Mouse (Mus musculus) liver, adult 10 weeks (tissue): ENCODE data around the gene Olfr811. TPM values are rescaled to one million over a fixed set of nuclear protein-coding genes. Genes with fewer than 3 reads are reported as not detected.

Experiments
- polyA plus RNA-seq: library from polyadenylated mRNA; stranded (reverse); fragments of 350-450 nt; fragmentation: Illumina TruSeq; extraction: RNeasy Lipid Tissue Mini Kit (QIAGEN cat#74804); gene quantifications from one replicate; pipeline ENCODE4 v1.2.3, GENCODE M21; 2014; ENCODE audit warnings: low read depth, low replicate concordance

Olfr811 gene
- not detected for polyA plus RNA-seq

DNA sequence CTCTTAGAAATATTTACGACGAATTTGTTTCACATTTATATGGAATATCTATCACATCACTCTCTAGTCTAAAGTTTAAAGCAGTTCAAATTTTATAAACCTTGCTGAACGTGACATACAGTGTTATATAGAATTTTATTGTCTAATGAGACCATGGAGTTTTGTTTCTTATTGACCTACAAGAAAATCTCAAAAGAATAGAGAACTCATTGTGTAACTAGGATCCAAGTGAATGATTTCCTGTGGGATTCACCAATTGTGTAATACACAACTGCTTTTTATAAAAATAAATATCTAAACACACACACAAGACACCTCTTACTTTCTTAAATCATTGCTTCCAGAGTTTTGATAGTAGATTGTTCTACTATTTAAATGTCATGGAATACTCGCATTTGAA, at the start of gene Olfr811:
Olfr811 (minus strand) TSS at position 101 of the 400 bp plus-strand sequence.

GRCm38 (mm10) chr10:129845994-129846393, 41.8 kb upstream of the Olfr811 start, which contains the start of gene Olfr812:
TSS of gene Olfr812 (minus strand) at chr10:129846094.

GRCm38 (mm10) chr10:129794817-129795216, 9.4 kb downstream of the Olfr811 start, which contains the start of gene Olfr810:
TSS of gene Olfr810 (minus strand) at chr10:129794917.

GRCm38 (mm10) chr10:129774338-129774737, 29.9 kb downstream of the Olfr811 start, which contains the start of gene Olfr809:
TSS of gene Olfr809 (plus strand) at chr10:129774638.

GRCm38 (mm10) chr10:129765182-129765581, 39.0 kb downstream of the Olfr811 start, which contains the start of gene Olfr808:
TSS of gene Olfr808 (plus strand) at chr10:129765482.

DNA sequence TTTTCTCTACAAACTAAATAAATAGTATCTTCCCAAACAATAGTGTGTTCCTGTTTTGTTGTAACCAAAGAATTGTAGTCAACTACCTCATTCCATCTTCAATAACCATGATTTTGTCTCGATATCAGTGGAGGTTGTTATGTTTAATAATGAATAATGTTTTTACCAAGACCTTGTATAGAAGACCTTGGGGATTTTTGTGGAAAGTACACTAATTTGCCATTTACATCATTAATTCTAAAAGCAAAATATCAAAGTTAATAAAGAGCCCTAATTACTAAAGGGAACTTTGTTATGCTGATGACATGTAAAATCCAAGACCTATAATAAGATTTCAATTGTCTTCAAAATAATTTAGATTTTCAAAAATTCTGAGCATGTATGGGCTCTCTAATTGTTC, 46.5 kb downstream of the Olfr811 start, which contains the start of gene Olfr807:
Olfr807 (minus strand) TSS at position 101 of the 400 bp plus-strand sequence.

Other genes starting within 250 kb of the Olfr811 start
- gene Olfr794, start 236.7 kb downstream of the Olfr811 start, polyA plus RNA-seq = not detected
- gene Olfr796, start 191.8 kb downstream of the Olfr811 start, polyA plus RNA-seq = not detected
- not detected for gene Olfr798, start 176.5 kb downstream of the Olfr811 start, polyA plus RNA-seq
- gene Olfr799, start 166.9 kb downstream of the Olfr811 start, polyA plus RNA-seq = not detected
- gene Olfr800, start 146.7 kb downstream of the Olfr811 start, polyA plus RNA-seq = not detected
- not detected for gene Olfr801, start 130.5 kb downstream of the Olfr811 start, polyA plus RNA-seq
- not detected for gene Olfr802, start 116.2 kb downstream of the Olfr811 start, polyA plus RNA-seq
- not detected for gene Olfr803, start 110.1 kb downstream of the Olfr811 start, polyA plus RNA-seq
- gene Olfr804, start 101.2 kb downstream of the Olfr811 start, polyA plus RNA-seq = not detected
- gene Olfr805, start 75.0 kb downstream of the Olfr811 start, polyA plus RNA-seq = not detected
- gene Olfr806, start 62.5 kb downstream of the Olfr811 start, polyA plus RNA-seq = not detected
- not detected for gene Olfr807, start 46.6 kb downstream of the Olfr811 start, polyA plus RNA-seq
- gene Olfr808, start 38.9 kb downstream of the Olfr811 start, polyA plus RNA-seq = not detected
- not detected for gene Olfr809, start 29.8 kb downstream of the Olfr811 start, polyA plus RNA-seq
- gene Olfr810, start 9.5 kb downstream of the Olfr811 start, polyA plus RNA-seq = not detected
- not detected for gene Olfr812, start 41.7 kb upstream of the Olfr811 start, polyA plus RNA-seq
- not detected for gene Olfr813, start 51.0 kb upstream of the Olfr811 start, polyA plus RNA-seq
- not detected for gene Olfr814, start 75.5 kb upstream of the Olfr811 start, polyA plus RNA-seq
- not detected for gene Olfr815, start 101.5 kb upstream of the Olfr811 start, polyA plus RNA-seq
- gene Olfr816, start 111.2 kb upstream of the Olfr811 start, polyA plus RNA-seq = not detected
- not detected for gene Olfr818, start 144.7 kb upstream of the Olfr811 start, polyA plus RNA-seq
- not detected for gene Olfr819, start 162.9 kb upstream of the Olfr811 start, polyA plus RNA-seq
- gene Olfr247, start 171.7 kb upstream of the Olfr811 start, polyA plus RNA-seq = not detected
- not detected for gene Gm10310, start 180.7 kb upstream of the Olfr811 start, polyA plus RNA-seq
- gene Olfr820, start 208.2 kb upstream of the Olfr811 start, polyA plus RNA-seq = not detected
- not detected for gene Olfr821, start 226.0 kb upstream of the Olfr811 start, polyA plus RNA-seq